Mouse (Mus musculus): ENCODE data around the gene Krtap29-1. TPM values are rescaled to one million over a fixed set of nuclear protein-coding genes. Genes with fewer than 3 reads are reported as not detected.

Gene Krtap29-1
- total and polyA plus RNA-seq, 3 experiments = not detected

DNA sequence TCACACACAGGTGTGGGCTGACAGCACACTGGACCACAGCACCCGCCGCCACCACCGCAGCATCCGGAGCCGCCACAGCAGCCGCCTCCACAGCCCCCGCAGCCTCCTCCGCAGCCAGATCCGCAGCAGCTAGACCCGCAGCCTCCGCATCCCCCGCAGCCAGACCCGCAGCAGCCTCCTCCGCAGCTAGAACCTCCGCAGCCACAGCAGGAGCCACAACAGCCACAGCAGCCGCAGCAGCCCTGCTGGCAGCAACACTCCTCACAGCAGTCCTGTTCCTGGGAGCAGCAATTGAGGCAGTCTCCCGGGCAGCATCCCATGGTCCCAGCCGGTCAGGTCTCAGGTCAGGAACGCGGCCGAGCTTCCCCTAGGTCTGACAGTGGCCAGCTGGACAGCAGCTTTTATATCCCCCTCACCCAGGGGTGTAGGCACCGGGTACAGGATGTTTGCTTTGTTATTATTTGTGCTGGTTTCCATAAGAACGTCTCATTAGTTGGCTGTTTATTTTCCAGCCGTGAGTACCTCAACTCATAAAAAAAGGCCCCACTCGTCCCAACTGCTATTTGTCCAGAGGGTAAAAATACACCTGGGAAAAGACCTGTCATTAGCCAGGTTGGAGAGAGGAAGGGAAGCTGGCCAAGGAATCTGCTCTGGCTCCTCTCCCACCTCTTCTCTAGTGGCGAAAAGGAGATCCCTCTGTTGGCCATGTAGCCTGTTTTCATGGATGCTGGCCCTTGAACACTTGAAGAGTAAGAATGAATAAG lies 14.9 kb upstream of the Krtap29-1 start, which contains the start of gene Krtap17-1:
Gene Krtap17-1, minus strand, starts transcription at position 375 of the 764 bp plus-strand sequence.
- no peak for TF ChIP-seq CTCF (IDR thresholded peaks at IDR 0.05)
- TF ChIP-seq POLR2A (IDR thresholded peaks at IDR 0.05; ENCODE audit: insufficient read depth, low read depth, low read length) = no peak
- no peak for TF ChIP-seq EP300 (IDR thresholded peaks at IDR 0.05; ENCODE audit: insufficient read depth, low read depth, low read length)
- H3K9ac ChIP-seq (ENCODE audit: low read depth, low read length) = no peak within 1 kb of the TSS
- no peaks in the 10 kb centered on the region for H3K36me3 ChIP-seq (ENCODE audit: control insufficient read depth, insufficient read depth, low read length)

DNA sequence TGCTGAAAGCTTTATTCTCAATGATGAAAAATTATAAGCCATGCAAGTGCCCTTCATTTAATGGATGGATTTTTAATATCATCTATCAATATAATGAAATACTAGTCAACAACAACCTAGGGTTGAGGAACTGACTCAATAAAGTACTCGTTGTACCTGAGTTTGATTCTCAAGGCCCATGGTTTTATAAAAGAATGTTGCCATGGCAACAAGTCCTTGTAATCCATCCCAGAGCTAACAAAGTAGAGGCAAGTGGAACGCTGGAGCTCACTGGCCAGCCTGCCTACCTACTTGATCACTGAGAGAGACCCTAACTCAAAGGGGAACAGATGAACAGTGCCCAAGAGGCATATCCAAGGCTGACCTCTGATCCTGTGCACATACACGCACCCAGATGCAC lies 11.7 kb upstream of the Krtap29-1 start:
- intact Hi-C loops (cut with DNase I) = no loop called here
- H3K79me2 ChIP-seq (replicated peaks; ENCODE audit: control insufficient read depth, insufficient read depth, low read length) = no peaks in the 10 kb centered on the region
- H3K4me1 ChIP-seq (ENCODE audit: control insufficient read depth, insufficient read depth, low read length) = no peaks in the 10 kb centered on the region
- H3K4me3 ChIP-seq = no peak overlapping the region
- H3K27ac ChIP-seq = no peak overlapping the region
- WGBS = 77% methylated on average over 3 of the region's 3 CpGs
- no peak overlapping the region for H3K9ac ChIP-seq (ENCODE audit: low read depth, low read length)
- H3K27me3 ChIP-seq (ENCODE audit: control insufficient read depth, insufficient read depth, low read length) = peaks cover 7% of the 10 kb centered on the region
- DNase-seq = no peak
- H3K36me3 ChIP-seq (ENCODE audit: control insufficient read depth, insufficient read depth, low read length) = no peaks in the 10 kb centered on the region
- no peak for TF ChIP-seq EP300 (IDR thresholded peaks at IDR 0.05; ENCODE audit: insufficient read depth, low read depth, low read length)
- no peak for TF ChIP-seq CTCF (IDR thresholded peaks at IDR 0.05)
- no peak for TF ChIP-seq POLR2A (IDR thresholded peaks at IDR 0.05; ENCODE audit: insufficient read depth, low read depth, low read length)

More for the DNA sequence above, 14.9 kb upstream of the Krtap29-1 start, which contains the start of gene Krtap17-1:
- H3K4me1 ChIP-seq (ENCODE audit: control insufficient read depth, insufficient read depth, low read length) = no peaks in the 10 kb centered on the region
- no peak within 1 kb of the TSS for H3K27ac ChIP-seq
- intact Hi-C loops (cut with DNase I) = no loop called here
- no peak within 1 kb of the TSS for H3K4me3 ChIP-seq
- no peak for DNase-seq
- WGBS = 29% methylated on average over 26 of the region's 26 CpGs
- H3K79me2 ChIP-seq (replicated peaks; ENCODE audit: control insufficient read depth, insufficient read depth, low read length) = no peaks in the 10 kb centered on the region
- peaks cover 7% of the 10 kb centered on the region for H3K27me3 ChIP-seq (ENCODE audit: control insufficient read depth, insufficient read depth, low read length)

DNA sequence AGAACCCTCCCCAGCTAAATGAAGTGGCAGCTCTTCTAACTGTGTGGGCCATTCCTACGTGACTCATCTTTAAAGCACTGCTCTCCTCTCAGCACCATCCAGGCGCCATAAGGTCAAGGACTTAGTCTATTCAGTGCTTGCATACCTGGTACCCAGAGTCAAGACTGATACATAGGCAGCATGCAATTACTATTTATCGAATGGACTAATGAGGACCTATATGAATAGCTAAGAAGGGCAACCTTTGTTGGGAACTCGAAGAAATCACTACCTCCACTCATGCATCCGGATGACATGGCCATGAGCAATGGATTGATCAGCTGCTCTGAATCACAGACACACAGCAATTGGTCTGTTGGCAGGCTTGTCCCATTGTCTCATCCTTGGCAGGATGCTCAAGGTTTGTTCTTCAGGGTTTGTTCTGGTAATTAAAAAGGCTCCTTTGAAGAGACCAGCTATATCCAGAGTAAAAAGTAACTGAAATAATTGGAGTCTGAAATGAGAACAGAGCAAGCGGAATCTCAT lies 11.1 kb upstream of the Krtap29-1 start:
- no peak for DNase-seq
- WGBS = 77% methylated on average over 6 of the region's 6 CpGs
- intact Hi-C loops (cut with DNase I) = no loop called here
- Histone ChIP-seq H3K4me3 (no peak overlapping the region), H3K36me3 (ENCODE audit: control insufficient read depth, insufficient read depth, low read length) (no peaks in the 10 kb centered on the region), H3K79me2 (replicated peaks; ENCODE audit: control insufficient read depth, insufficient read depth, low read length) (no peaks in the 10 kb centered on the region), H3K9ac (ENCODE audit: low read depth, low read length) (no peak overlapping the region), H3K27me3 (ENCODE audit: control insufficient read depth, insufficient read depth, low read length) (peaks cover 7% of the 10 kb centered on the region), H3K4me1 (ENCODE audit: control insufficient read depth, insufficient read depth, low read length) (no peaks in the 10 kb centered on the region), H3K27ac (no peak overlapping the region)
- TF ChIP-seq POLR2A (IDR thresholded peaks at IDR 0.05; ENCODE audit: insufficient read depth, low read depth, low read length) = no peak
- TF ChIP-seq EP300 (IDR thresholded peaks at IDR 0.05; ENCODE audit: insufficient read depth, low read depth, low read length) = no peak
- no peak for TF ChIP-seq CTCF (IDR thresholded peaks at IDR 0.05)

DNA sequence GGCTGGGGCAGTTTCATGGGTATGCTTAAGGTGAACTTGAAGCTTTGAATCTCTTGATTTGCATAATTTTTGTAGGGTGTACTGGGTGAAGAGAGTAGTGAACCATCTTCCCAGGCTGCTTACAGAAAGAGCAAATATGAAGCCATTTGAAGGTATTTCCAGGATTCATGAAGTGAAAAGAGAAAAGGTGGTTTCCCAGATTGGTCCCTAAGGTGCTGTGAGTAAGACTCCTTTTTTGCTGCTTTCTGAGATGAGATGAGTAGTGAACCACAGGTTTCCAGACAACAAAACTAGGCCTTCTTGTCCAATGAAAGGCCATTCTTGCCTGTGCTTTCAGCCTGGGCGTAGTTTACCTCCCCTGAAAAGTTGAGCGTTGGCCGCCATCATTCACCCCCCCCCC lies 9.7 kb upstream of the Krtap29-1 start:
- WGBS = 87% methylated on average over 3 of the region's 3 CpGs

DNA sequence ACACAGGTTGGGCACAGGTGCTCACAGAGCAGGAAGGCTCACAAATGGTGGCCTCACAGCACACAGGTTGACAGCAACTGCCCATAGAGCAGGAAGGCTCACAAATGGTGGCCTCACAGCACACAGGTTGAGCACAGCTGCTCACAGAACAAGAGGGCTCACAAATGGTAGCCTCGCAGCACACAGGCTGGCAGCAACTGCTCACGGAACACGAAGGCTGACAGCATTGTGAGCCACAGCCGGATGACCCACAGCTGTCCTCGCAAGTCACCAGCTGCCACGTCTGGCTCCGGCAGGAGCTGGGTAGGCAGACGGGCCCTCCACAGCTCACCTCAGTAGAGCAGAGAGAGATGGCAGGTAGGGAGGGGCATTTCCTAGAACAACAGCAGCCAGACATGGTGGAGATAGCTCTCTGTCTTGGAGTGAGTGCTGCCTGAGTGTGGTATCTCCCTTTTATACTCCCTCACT lies 7.4 kb upstream of the Krtap29-1 start, which contains the start of gene Krtap16-1:
Gene Krtap16-1, minus strand, starts transcription at position 418 of the 468 bp plus-strand sequence.
- Histone ChIP-seq H3K9ac (ENCODE audit: low read depth, low read length) (no peak within 1 kb of the TSS), H3K4me3 (no peak within 1 kb of the TSS), H3K36me3 (ENCODE audit: control insufficient read depth, insufficient read depth, low read length) (no peaks in the 10 kb centered on the region), H3K27ac (no peak within 1 kb of the TSS), H3K27me3 (ENCODE audit: control insufficient read depth, insufficient read depth, low read length) (no peaks in the 10 kb centered on the region; the same call in 1 of the 2 replicates), H3K4me1 (ENCODE audit: control insufficient read depth, insufficient read depth, low read length) (no peaks in the 10 kb centered on the region), H3K79me2 (replicated peaks; ENCODE audit: control insufficient read depth, insufficient read depth, low read length) (no peaks in the 10 kb centered on the region)
- intact Hi-C loops (cut with DNase I) = no loop called here
- no peak for DNase-seq
- WGBS = 77% methylated on average over 8 of the region's 8 CpGs
- TF ChIP-seq EP300 (IDR thresholded peaks at IDR 0.05; ENCODE audit: insufficient read depth, low read depth, low read length) (no peak), POLR2A (IDR thresholded peaks at IDR 0.05; ENCODE audit: insufficient read depth, low read depth, low read length) (no peak), CTCF (IDR thresholded peaks at IDR 0.05) (no peak)

More for the DNA sequence above, 9.7 kb upstream of the Krtap29-1 start:
- no peaks in the 10 kb centered on the region for H3K79me2 ChIP-seq (replicated peaks; ENCODE audit: control insufficient read depth, insufficient read depth, low read length)
- H3K4me3 ChIP-seq = no peak overlapping the region
- TF ChIP-seq POLR2A (IDR thresholded peaks at IDR 0.05; ENCODE audit: insufficient read depth, low read depth, low read length) = no peak
- TF ChIP-seq EP300 (IDR thresholded peaks at IDR 0.05; ENCODE audit: insufficient read depth, low read depth, low read length) = no peak
- TF ChIP-seq CTCF (IDR thresholded peaks at IDR 0.05) = no peak
- no peak for DNase-seq
- H3K27me3 ChIP-seq (ENCODE audit: control insufficient read depth, insufficient read depth, low read length) = peaks cover 5% of the 10 kb centered on the region
- no peak overlapping the region for H3K27ac ChIP-seq
- H3K9ac ChIP-seq (ENCODE audit: low read depth, low read length) = no peak overlapping the region
- H3K4me1 ChIP-seq (ENCODE audit: control insufficient read depth, insufficient read depth, low read length) = no peaks in the 10 kb centered on the region
- intact Hi-C loops (cut with DNase I) = no loop called here
- H3K36me3 ChIP-seq (ENCODE audit: control insufficient read depth, insufficient read depth, low read length) = no peaks in the 10 kb centered on the region

Data from heart, adult 2 months (tissue).